Mouse (Mus musculus) spleen, adult 10 weeks (tissue): ENCODE measurements around the gene Xkr8. TPM values are rescaled to one million over a fixed set of nuclear protein-coding genes. Genes with fewer than 3 reads are reported as not detected.

Source experiments
- polyA plus RNA-seq: library from polyadenylated mRNA; stranded (reverse); fragments of 350-450 nt; fragmentation: Illumina TruSeq; extraction: RNeasy Lipid Tissue Mini Kit (QIAGEN cat#74804); gene quantifications from one replicate; pipeline ENCODE4 v1.2.3, GENCODE M21; 2015; ENCODE audit warnings: low replicate concordance; ENCODE audit not compliant: insufficient read depth

Gene Xkr8
- polyA plus RNA-seq, result 2.7 TPM

DNA sequence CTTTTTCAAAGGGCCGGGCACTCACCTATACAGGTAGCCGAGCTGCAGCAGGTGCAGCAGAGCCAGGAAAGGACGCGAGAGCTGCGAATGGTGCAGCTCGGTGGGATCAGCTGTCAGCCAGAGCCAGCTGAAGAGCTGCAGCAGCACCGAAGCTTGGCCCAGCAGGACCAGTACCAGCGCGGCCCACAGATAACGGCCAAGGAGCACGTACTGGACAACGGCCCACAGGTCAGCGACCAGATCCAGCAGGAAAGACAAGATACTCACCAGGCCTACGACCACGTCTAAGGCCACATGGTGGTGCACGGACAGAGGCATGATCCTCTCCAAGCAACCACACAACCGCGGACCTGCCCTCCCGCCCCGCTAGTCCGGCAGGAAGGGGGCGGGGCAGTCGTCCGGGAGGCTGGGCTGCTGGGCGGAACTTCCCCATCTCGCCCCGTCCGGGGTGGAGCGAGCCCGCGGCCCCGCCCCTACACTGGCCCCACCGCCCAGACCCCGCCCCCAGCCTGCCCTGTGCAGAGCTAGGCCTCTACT is at the start of gene Xkr8:
TSS of gene Xkr8 (minus strand) at position 399 of the 537 bp plus-strand sequence.

DNA sequence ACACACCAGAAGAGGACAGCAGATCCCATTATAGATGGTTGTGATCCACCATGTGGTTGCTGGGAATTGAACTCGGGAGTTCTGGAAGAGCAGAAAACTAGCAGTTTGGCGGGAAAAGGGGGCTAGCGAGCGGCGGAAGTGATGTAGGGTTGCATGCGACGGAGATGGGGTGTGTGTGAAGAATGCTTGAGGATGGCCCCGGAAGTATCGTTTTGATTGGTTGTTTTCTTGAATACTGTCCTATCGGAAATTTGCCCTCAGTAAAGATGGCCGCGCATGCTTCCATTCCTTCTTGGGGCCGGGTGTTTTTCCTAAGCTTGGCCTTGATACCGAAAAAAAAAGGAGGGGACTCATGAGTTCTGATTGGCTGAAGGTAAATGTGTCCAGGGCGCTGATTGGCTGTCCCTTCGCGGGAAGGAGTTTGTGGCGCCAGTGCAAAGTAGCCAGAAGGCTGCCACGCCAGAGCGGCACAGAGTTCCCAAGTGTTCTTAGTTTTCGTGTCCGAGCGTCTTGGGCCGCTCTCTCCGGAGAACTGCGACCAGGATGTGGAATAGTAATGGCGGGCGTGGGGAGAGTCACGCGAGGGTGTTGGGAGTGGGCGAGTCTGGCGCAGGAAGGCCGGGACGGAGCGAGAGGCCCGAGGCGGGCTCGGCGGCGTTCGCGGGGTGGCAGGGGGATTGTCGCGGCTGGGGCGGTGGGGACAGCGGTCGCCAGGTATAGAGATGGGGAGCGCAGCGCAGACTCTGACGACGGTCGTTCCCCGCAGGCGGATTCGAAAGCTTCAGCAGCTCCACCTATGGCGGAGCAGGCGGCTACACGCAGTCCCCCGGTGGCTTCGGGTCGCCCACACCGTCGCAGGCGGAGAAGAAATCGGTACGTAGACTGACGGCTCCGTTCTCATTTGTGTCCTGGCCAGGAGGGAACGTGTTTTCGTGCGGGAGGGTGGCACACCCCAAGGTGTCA is 35.8 kb upstream of the Xkr8 start, which contains the start of gene Rpa2:
TSS of gene Rpa2 (plus strand) at position 419 of the 963 bp plus-strand sequence.

DNA sequence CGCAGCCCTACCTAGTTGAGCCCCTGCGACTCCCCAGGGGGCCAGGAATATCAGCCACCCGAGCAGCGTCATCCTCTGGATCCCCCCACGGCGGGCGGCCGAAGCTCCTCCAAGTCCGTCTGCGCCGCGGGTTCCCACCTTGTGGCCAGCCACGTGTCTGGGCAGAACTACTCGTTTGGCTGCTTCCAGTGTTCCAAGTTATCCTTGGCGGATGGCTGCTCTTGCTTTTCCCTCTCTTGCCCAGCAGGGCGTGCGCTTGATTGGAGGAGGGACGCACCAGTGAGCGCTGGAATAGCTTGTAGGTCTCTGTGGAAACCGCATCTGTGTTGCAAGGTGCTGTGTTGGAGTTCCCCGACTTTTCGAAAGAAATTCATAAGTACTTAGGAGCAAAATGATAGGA is 24.6 kb upstream of the Xkr8 start, which contains the start of gene Smpdl3b:
TSS of gene Smpdl3b (minus strand) at position 279 of the 400 bp plus-strand sequence.

Other genes with a start within 250 kb of the Xkr8 start
- 5.6 TPM for gene Sesn2, start 222.0 kb downstream of the Xkr8 start, polyA plus RNA-seq
- gene Atpif1, start 198.9 kb downstream of the Xkr8 start, polyA plus RNA-seq, result 190 TPM
- 258 TPM for gene Dnajc8, start 197.0 kb downstream of the Xkr8 start, polyA plus RNA-seq
- gene Ptafr, start 168.5 kb downstream of the Xkr8 start, polyA plus RNA-seq, result 12.6 TPM
- gene Eya3, start 93.6 kb downstream of the Xkr8 start, polyA plus RNA-seq, result 47.3 TPM
- gene Smpdl3b, start 24.7 kb upstream of the Xkr8 start, polyA plus RNA-seq, result 1.1 TPM
- 24.6 TPM for gene Rpa2, start 35.8 kb upstream of the Xkr8 start, polyA plus RNA-seq
- gene Themis2, start 63.8 kb upstream of the Xkr8 start, polyA plus RNA-seq, result 85.3 TPM
- gene Ppp1r8, start 110.6 kb upstream of the Xkr8 start, polyA plus RNA-seq, result 47.1 TPM
- 55.2 TPM for gene Stx12, start 152.0 kb upstream of the Xkr8 start, polyA plus RNA-seq
- gene Fam76a, start 190.0 kb upstream of the Xkr8 start, polyA plus RNA-seq, result 28.6 TPM
- gene Fgr, start 241.5 kb upstream of the Xkr8 start, polyA plus RNA-seq, result 59.3 TPM